Mouse (Mus musculus): ENCODE results near the gene S100a16. TPM values are rescaled to one million over a fixed set of nuclear protein-coding genes. Genes with fewer than 3 reads are reported as not detected.

Gene S100a16
- total and polyA plus RNA-seq, 3 experiments: not detected

DNA sequence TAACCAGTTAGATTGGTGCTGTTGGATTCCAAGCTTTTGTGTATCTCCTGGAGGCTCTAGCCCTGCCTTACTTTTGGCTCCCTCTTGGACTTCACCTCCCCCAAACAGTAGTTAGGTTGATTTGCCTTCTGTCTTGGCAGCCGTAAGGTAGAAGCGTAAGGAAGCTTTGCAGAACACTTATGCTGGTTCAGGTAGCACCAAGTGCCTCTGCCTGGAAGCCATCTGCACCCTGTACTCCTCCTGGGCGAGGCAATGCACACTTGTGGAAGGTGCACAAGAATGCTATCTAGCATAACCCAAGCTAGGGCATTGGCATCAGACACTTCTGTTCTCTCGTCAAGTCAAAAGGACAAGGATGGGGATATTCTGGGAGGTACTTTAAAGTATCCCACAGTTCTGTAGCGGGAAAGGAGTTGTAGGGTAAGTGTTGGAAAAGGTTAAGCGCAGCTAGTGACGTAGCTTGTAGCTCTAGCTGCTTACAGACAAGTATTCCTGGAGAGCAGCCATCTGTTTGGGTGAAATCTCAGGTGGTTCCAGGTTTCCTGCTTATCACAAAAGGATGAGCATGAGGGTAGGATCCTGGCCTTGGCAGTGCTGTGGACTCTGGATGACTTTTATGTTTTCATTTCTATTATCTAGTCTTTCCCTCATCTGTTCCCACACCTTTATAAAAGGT is 41.1 kb upstream of the S100a16 start:
- TF ChIP-seq CTCF (IDR thresholded peaks at IDR 0.05; ENCODE audit: low read depth, low read length): no peak
- TF ChIP-seq GATA1 (IDR thresholded peaks at IDR 0.05; ENCODE audit: borderline replicate concordance, low read length): no peak
- TF ChIP-seq POLR2AphosphoS5 (IDR thresholded peaks at IDR 0.05; ENCODE audit: insufficient replicate concordance, low read depth, low read length): no peak
- no peak for TF ChIP-seq TAL1 (conservative IDR thresholded peaks at IDR 0.05; ENCODE audit: low read depth, low read length)
- TF ChIP-seq GATA2 (IDR thresholded peaks at IDR 0.05; ENCODE audit: borderline replicate concordance, low read depth, low read length): no peak
- H3K4me3 ChIP-seq (ENCODE audit: low read depth, low read length): no peak overlapping the region
- DNase-seq (ENCODE audit: low spot score): no peak
- H3K4me1 ChIP-seq (ENCODE audit: insufficient read depth, low read depth, low read length): peaks cover 6% of the 10 kb centered on the region
- no peaks in the 10 kb centered on the region for H3K27me3 ChIP-seq (ENCODE audit: insufficient read depth, low read length)
- peaks cover 65% of the 10 kb centered on the region for H3K36me3 ChIP-seq (replicated peaks)
- no peak for ATAC-seq (ENCODE audit: extremely low read depth, insufficient number of reproducible peaks, low FRiP score, poor library complexity, severe bottlenecking)
- H3K9me3 ChIP-seq (replicated peaks): no peaks in the 10 kb centered on the region

DNA sequence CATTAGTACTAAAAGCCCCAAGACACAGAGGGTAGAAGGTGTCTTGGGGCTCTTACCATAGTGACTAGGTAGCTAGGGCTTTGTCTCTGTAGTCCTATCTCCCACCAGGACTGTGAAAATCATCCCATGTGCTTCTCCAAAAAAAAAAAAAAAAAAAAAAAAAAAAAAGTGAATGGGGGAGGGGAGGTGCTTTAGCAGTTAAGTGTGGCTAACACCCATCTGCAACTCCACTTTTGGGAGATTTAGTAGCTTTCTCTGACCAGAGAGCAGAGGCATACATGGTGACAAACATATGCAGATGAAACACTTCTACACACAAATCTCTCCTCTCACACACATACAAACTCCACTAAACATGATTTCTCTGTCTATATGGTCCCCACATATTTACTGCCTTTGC is 39.5 kb upstream of the S100a16 start:
- peaks cover 82% of the 10 kb centered on the region for H3K36me3 ChIP-seq (replicated peaks)
- DNase-seq (ENCODE audit: low spot score): no peak
- ATAC-seq (ENCODE audit: extremely low read depth, insufficient number of reproducible peaks, low FRiP score, poor library complexity, severe bottlenecking): no peak
- H3K4me1 ChIP-seq (ENCODE audit: insufficient read depth, low read depth, low read length): peaks cover 8% of the 10 kb centered on the region; the same call in 1 of the 2 replicates
- H3K27me3 ChIP-seq (ENCODE audit: insufficient read depth, low read length): no peaks in the 10 kb centered on the region
- H3K9me3 ChIP-seq (replicated peaks): no peaks in the 10 kb centered on the region
- H3K4me3 ChIP-seq (ENCODE audit: low read depth, low read length): no peak overlapping the region
- TF ChIP-seq GATA1 (IDR thresholded peaks at IDR 0.05; ENCODE audit: borderline replicate concordance, low read length) (no peak), CTCF (IDR thresholded peaks at IDR 0.05; ENCODE audit: low read depth, low read length) (no peak), TAL1 (conservative IDR thresholded peaks at IDR 0.05; ENCODE audit: low read depth, low read length) (no peak), GATA2 (IDR thresholded peaks at IDR 0.05; ENCODE audit: borderline replicate concordance, low read depth, low read length) (no peak), POLR2AphosphoS5 (IDR thresholded peaks at IDR 0.05; ENCODE audit: insufficient replicate concordance, low read depth, low read length) (no peak)

DNA sequence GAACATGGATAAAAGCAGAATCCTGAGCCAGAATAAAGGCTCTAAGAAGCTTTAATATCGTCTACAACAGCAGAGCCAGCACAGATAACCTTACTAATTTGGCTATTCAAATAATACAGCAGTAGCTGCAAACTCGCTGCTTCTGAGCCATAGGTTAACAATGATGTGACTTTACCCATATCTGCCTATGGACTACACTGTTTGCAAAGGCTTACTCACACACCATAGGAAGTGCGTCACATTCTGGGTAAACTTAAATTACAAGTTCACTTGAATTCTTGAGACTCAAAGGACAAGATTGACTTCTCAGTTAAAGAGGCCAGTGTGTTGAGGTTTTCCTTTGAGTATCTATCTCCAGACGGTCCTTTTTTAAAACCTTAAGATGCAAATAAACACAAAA is 33.6 kb upstream of the S100a16 start:
- DNase-seq (ENCODE audit: low spot score): no peak
- no peaks in the 10 kb centered on the region for H3K27me3 ChIP-seq (ENCODE audit: insufficient read depth, low read length)
- no peak overlapping the region for H3K4me3 ChIP-seq (ENCODE audit: low read depth, low read length)
- no peak for ATAC-seq (ENCODE audit: extremely low read depth, insufficient number of reproducible peaks, low FRiP score, poor library complexity, severe bottlenecking)
- H3K4me1 ChIP-seq (ENCODE audit: insufficient read depth, low read depth, low read length): peaks cover 34% of the 10 kb centered on the region
- no peak for TF ChIP-seq GATA1 (IDR thresholded peaks at IDR 0.05; ENCODE audit: borderline replicate concordance, low read length)
- no peak for TF ChIP-seq GATA2 (IDR thresholded peaks at IDR 0.05; ENCODE audit: borderline replicate concordance, low read depth, low read length)
- TF ChIP-seq TAL1 (conservative IDR thresholded peaks at IDR 0.05; ENCODE audit: low read depth, low read length): no peak
- TF ChIP-seq POLR2AphosphoS5 (IDR thresholded peaks at IDR 0.05; ENCODE audit: insufficient replicate concordance, low read depth, low read length): no peak
- TF ChIP-seq CTCF (IDR thresholded peaks at IDR 0.05; ENCODE audit: low read depth, low read length): no peak
- H3K36me3 ChIP-seq (replicated peaks): peaks cover 88% of the 10 kb centered on the region
- no peaks in the 10 kb centered on the region for H3K9me3 ChIP-seq (replicated peaks)

DNA sequence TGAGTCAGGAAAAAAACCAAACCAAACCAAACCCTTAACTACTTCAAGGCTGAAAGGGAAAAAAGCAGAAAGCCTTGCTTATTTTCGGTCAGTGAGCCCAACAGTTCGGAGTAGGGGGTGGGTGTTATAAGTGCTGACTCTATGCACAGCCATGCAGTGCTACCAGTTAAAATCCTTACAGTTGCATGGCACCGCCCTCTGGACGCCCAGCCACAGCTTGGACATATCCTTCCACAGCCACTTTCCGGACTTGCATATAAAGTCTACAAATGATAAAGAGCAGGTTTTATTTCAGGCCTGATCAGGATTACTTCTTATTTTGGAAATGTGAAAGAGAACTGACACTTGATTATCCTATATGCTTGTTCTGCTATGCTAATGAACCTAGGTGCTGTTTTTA is 31.8 kb upstream of the S100a16 start:
- Histone ChIP-seq H3K4me1 (ENCODE audit: insufficient read depth, low read depth, low read length) (peaks cover 34% of the 10 kb centered on the region), H3K4me3 (ENCODE audit: low read depth, low read length) (no peak overlapping the region), H3K27me3 (ENCODE audit: insufficient read depth, low read length) (no peaks in the 10 kb centered on the region), H3K36me3 (replicated peaks) (peaks cover 78% of the 10 kb centered on the region), H3K9me3 (replicated peaks) (no peaks in the 10 kb centered on the region)
- DNase-seq (ENCODE audit: low spot score): no peak
- TF ChIP-seq CTCF (IDR thresholded peaks at IDR 0.05; ENCODE audit: low read depth, low read length) (no peak), TAL1 (conservative IDR thresholded peaks at IDR 0.05; ENCODE audit: low read depth, low read length) (no peak), POLR2AphosphoS5 (IDR thresholded peaks at IDR 0.05; ENCODE audit: insufficient replicate concordance, low read depth, low read length) (no peak), GATA1 (IDR thresholded peaks at IDR 0.05; ENCODE audit: borderline replicate concordance, low read length) (no peak), GATA2 (IDR thresholded peaks at IDR 0.05; ENCODE audit: borderline replicate concordance, low read depth, low read length) (no peak)
- ATAC-seq (ENCODE audit: extremely low read depth, insufficient number of reproducible peaks, low FRiP score, poor library complexity, severe bottlenecking): no peak

DNA sequence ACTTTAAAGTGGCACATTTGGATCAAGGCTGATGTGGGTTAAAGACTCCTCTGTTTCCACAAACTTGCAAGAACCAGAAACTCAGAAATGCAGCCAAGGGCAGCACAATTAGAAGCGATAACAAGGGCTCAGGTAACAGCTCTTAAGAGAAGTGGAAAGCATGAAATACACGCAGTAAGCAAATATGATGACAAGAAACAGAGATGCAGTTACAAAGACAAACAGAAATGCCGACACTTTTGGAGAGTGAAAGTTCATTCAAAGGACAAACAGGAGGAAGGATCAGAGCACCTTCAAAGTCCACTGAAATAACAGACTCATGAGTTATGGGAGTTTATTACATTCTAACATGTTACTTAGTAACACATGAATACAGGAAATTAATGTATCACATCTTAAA is 30.7 kb upstream of the S100a16 start:
- H3K9me3 ChIP-seq (replicated peaks): no peaks in the 10 kb centered on the region
- TF ChIP-seq GATA2 (IDR thresholded peaks at IDR 0.05; ENCODE audit: borderline replicate concordance, low read depth, low read length): no peak
- no peak for TF ChIP-seq GATA1 (IDR thresholded peaks at IDR 0.05; ENCODE audit: borderline replicate concordance, low read length)
- no peak for TF ChIP-seq CTCF (IDR thresholded peaks at IDR 0.05; ENCODE audit: low read depth, low read length)
- no peak for TF ChIP-seq TAL1 (conservative IDR thresholded peaks at IDR 0.05; ENCODE audit: low read depth, low read length)
- no peak for TF ChIP-seq POLR2AphosphoS5 (IDR thresholded peaks at IDR 0.05; ENCODE audit: insufficient replicate concordance, low read depth, low read length)
- DNase-seq (ENCODE audit: low spot score): no peak
- H3K36me3 ChIP-seq (replicated peaks): peaks cover 74% of the 10 kb centered on the region
- H3K27me3 ChIP-seq (ENCODE audit: insufficient read depth, low read length): no peaks in the 10 kb centered on the region
- H3K4me3 ChIP-seq (ENCODE audit: low read depth, low read length): no peak overlapping the region
- no peak for ATAC-seq (ENCODE audit: extremely low read depth, insufficient number of reproducible peaks, low FRiP score, poor library complexity, severe bottlenecking)
- peaks cover 38% of the 10 kb centered on the region for H3K4me1 ChIP-seq (ENCODE audit: insufficient read depth, low read depth, low read length)

DNA sequence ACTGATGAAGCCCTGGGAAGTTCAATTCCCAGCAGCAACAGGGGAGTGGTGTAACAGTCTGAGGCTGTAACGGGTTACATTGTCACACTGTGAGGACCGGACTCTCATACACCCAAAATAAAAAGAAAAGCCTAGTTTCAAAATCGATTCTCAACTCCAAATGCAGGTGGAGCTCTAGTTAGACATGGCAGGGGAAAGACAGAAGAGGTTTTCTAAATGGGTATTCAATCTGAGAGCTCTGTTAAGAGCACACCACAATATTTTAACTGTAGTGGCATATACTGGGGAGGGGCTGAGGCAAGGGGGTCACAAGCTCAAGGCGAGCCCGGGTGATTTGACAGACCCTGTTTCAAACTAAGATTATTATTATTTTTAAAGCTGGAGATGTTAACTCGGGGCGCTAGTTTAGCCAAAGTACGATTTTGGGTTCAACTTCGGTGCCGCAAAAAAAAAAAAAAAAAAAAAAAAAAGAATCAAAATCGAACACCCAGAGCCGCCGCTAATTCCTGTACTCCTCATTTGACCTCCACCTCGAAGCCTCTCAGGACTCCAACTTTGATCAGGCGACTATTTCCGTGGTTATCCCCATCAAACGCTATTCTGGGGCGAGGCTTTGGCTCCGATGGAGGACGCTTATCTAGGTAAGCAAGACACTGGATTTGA is 28.6 kb upstream of the S100a16 start:
- Histone ChIP-seq H3K36me3 (replicated peaks) (peaks cover 62% of the 10 kb centered on the region), H3K4me1 (ENCODE audit: insufficient read depth, low read depth, low read length) (peaks cover 32% of the 10 kb centered on the region), H3K9me3 (replicated peaks) (no peaks in the 10 kb centered on the region), H3K4me3 (ENCODE audit: low read depth, low read length) (peak overlapping the region; percentile 90), H3K27me3 (ENCODE audit: insufficient read depth, low read length) (no peaks in the 10 kb centered on the region)
- no peak for ATAC-seq (ENCODE audit: extremely low read depth, insufficient number of reproducible peaks, low FRiP score, poor library complexity, severe bottlenecking)
- no peak for DNase-seq (ENCODE audit: low spot score)
- TF ChIP-seq CTCF (IDR thresholded peaks at IDR 0.05; ENCODE audit: low read depth, low read length) (no peak), GATA2 (IDR thresholded peaks at IDR 0.05; ENCODE audit: borderline replicate concordance, low read depth, low read length) (no peak), TAL1 (conservative IDR thresholded peaks at IDR 0.05; ENCODE audit: low read depth, low read length) (no peak), POLR2AphosphoS5 (IDR thresholded peaks at IDR 0.05; ENCODE audit: insufficient replicate concordance, low read depth, low read length) (no peak), GATA1 (IDR thresholded peaks at IDR 0.05; ENCODE audit: borderline replicate concordance, low read length) (no peak)
